Mouse (Mus musculus) midbrain, embryonic 10.5 days (tissue): Measurements from ENCODE around the gene Ampd1. TPM values are rescaled to one million over a fixed set of nuclear protein-coding genes. Genes with fewer than 3 reads are reported as not detected.

ENCODE experiments used
- DNase-seq: peaks from one replicate; pipeline ENCODE4 v3.0.0-alpha.2; 2017; ENCODE audit warnings: low spot score
- H3K27ac ChIP-seq: fragments of 300-500 bp; sonication (generic); replicated peaks from 2 replicates; pipeline ENCODE4 v1.5.1; 2016; ENCODE audit warnings: mild to moderate bottlenecking
- H3K27me3 ChIP-seq: fragments of 300-500 bp; sonication (generic); 2 replicates; pipeline ENCODE4 v1.6.1; 2016; ENCODE audit warnings: low read depth, mild to moderate bottlenecking; ENCODE audit not compliant: poor library complexity, severe bottlenecking
- H3K36me3 ChIP-seq: fragments of 300-500 bp; sonication (generic); 2 replicates; pipeline ENCODE4 v1.6.1; 2016; ENCODE audit warnings: mild to moderate bottlenecking, moderate library complexity
- H3K4me1 ChIP-seq: fragments of 300-500 bp; sonication (generic); 2 replicates; pipeline ENCODE4 v1.6.1; 2016
- H3K4me3 ChIP-seq: fragments of 300-500 bp; sonication (generic); 2 replicates; pipeline ENCODE4 v1.5.1; 2016; ENCODE audit warnings: mild to moderate bottlenecking, moderate library complexity
- H3K9me3 ChIP-seq: fragments of 300-500 bp; sonication (generic); replicated peaks from 2 replicates; pipeline ENCODE4 v1.6.1; 2016; ENCODE audit warnings: mild to moderate bottlenecking
- WGBS: fragments of 180-500 bp; shearing (Covaris S2); methylation state at CpG from one replicate; pipeline ENCODE4 v1.1.7; 2016; 5-methylcytosine and 5-hydroxymethylcytosine counted together
- polyA plus RNA-seq: library from polyadenylated mRNA; unstranded; fragments of >200 nt; fragmentation: Nextera tagmentation; extraction: Ambion mirVana; gene quantifications from 2 replicates; pipeline ENCODE4 v1.2.1, GENCODE M21; 2016

The Ampd1 gene
- polyA plus RNA-seq, 1 experiment from 2014 or later = not detected

GRCm38 (mm10) chr3:103145336-103145735 is 71.5 kb downstream of the Ampd1 start:
- Histone ChIP-seq H3K4me1 (peaks cover 9% of the 10 kb centered on the region), H3K27ac (no peak overlapping the region), H3K27me3 (no peaks in the 10 kb centered on the region), H3K4me3 (no peak overlapping the region), H3K36me3 (no peaks in the 10 kb centered on the region), H3K9me3 (no peaks in the 10 kb centered on the region)
- DNase-seq = no peak
- WGBS = 70% methylated on average over 2 of the region's 2 CpGs

GRCm38 (mm10) chr3:103145791-103146190 is 72.0 kb downstream of the Ampd1 start:
- H3K4me3 ChIP-seq = no peak overlapping the region
- no peaks in the 10 kb centered on the region for H3K9me3 ChIP-seq
- no peak for DNase-seq
- WGBS = 82% methylated on average over 4 of the region's 4 CpGs
- peaks cover 9% of the 10 kb centered on the region for H3K4me1 ChIP-seq
- H3K27ac ChIP-seq = no peak overlapping the region
- no peaks in the 10 kb centered on the region for H3K27me3 ChIP-seq
- H3K36me3 ChIP-seq = no peaks in the 10 kb centered on the region

- WGBS = 71% methylated on average over 23 of the region's 23 CpGs
- H3K4me1 ChIP-seq = peaks cover 9% of the 10 kb centered on the region
- H3K27ac ChIP-seq = 0 out of 2 replicates have a peak overlapping the region, but pooled peaks have one; percentile 38
- DNase-seq = no peak
- H3K36me3 ChIP-seq = no peaks in the 10 kb centered on the region
- H3K9me3 ChIP-seq = no peaks in the 10 kb centered on the region
- H3K27me3 ChIP-seq = no peaks in the 10 kb centered on the region
- H3K4me3 ChIP-seq = no peak overlapping the region
Observed at GRCm38 (mm10) chr3:103146330-103147166, 72.7 kb downstream of the Ampd1 start.

DNA sequence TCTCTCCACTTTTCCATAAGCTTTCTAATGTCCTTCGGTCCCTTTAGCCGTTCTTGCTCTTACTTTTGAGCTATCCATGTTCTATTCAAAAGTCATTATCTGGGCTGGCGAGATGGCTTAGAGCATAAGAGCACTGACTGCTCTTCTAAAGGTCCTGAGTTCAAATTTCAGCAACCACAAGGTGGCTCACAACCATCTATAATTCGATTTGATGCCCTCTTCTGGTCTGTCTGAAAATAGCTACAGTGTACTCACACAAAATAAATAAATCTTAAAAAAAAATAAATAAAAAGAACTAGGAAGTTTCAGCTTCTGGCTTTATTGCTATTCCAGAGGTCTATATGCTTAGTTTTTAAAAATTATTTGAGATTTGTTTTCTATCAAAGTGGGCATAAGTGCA is 74.0 kb downstream of the Ampd1 start:
- Histone ChIP-seq H3K27me3 (no peaks in the 10 kb centered on the region), H3K4me1 (peaks cover 9% of the 10 kb centered on the region), H3K9me3 (no peaks in the 10 kb centered on the region), H3K4me3 (no peak overlapping the region), H3K27ac (no peak overlapping the region), H3K36me3 (no peaks in the 10 kb centered on the region)
- 92% methylated on average over 4 of the region's 4 CpGs for WGBS
- no peak for DNase-seq

GRCm38 (mm10) chr3:103148941-103149340 is 75.1 kb downstream of the Ampd1 start:
- Histone ChIP-seq H3K36me3 (no peaks in the 10 kb centered on the region), H3K4me1 (peaks cover 9% of the 10 kb centered on the region), H3K27ac (no peak overlapping the region), H3K27me3 (no peaks in the 10 kb centered on the region), H3K4me3 (no peak overlapping the region), H3K9me3 (no peaks in the 10 kb centered on the region)
- WGBS = 91% methylated on average over 10 of the region's 10 CpGs
- DNase-seq = no peak

Other genes with a start within 250 kb of the Ampd1 start
- gene Sycp1, start 137.9 kb upstream of the Ampd1 start, polyA plus RNA-seq = not detected in 2 replicates
- gene Nr1h5, start 109.9 kb upstream of the Ampd1 start, polyA plus RNA-seq = 0.05 and 0.24 TPM in 2 replicates
- 81.3 and 92.9 TPM in 2 replicates for gene Sike1, start 78.3 kb upstream of the Ampd1 start, polyA plus RNA-seq
- 448 and 507 TPM in 2 replicates for gene Csde1, start 53.6 kb upstream of the Ampd1 start, polyA plus RNA-seq
- 161 and 170 TPM in 2 replicates for gene Nras, start 15.7 kb upstream of the Ampd1 start, polyA plus RNA-seq
- gene Dennd2c, start 28.6 kb downstream of the Ampd1 start, polyA plus RNA-seq = 1.8 and 3.1 TPM in 2 replicates
- gene Bcas2, start 97.6 kb downstream of the Ampd1 start, polyA plus RNA-seq = 227 and 230 TPM in 2 replicates
- 29.3 and 31.1 TPM in 2 replicates for gene Trim33, start 205.3 kb downstream of the Ampd1 start, polyA plus RNA-seq